Mouse (Mus musculus): ENCODE measurements at regions not wholly inside any gene's neighbourhood (a gene's known extent, or its start where the extent isn't known, plus 50 kb on each side); places are given as distances from the start of the nearest gene placed in this dataset.

DNA sequence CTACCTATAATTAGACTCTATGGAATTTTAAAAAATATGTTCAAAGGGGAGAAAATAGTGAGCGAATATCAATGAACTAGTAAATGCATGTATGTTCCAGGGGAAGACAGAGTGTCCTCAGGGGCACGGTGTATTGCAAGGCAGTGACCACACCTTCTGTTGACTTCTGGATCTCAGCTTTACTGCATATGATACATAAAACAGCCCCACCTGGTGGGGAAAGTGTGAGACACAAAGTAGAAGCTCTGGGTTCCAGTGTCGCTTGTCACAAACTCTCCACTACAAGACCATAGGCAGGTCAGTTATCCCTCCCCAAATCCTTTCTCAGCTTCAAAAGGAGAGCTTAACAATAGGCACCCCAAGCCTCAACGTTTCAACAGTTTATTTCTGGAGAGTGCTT lies 168.8 kb downstream of the Gm11361 start:
- ATAC-seq (ENCODE audit: low read depth): no peak
- WGBS (ENCODE audit: insufficient replicate concordance): 51% methylated on average over 4 of the region's 4 CpGs
- Histone ChIP-seq H3K4me1 (ENCODE audit: control insufficient read depth, low read depth, low read length) (no peaks in the 10 kb centered on the region), H3K9ac (ENCODE audit: low read depth, low read length) (no peak overlapping the region), H3K4me2 (ENCODE audit: low read depth, low read length) (no peak overlapping the region), H3K27ac (ENCODE audit: low read length) (no peak overlapping the region), H3K9me3 (replicated peaks; ENCODE audit: control insufficient read depth, low read length) (no peaks in the 10 kb centered on the region), H3K36me3 (ENCODE audit: control insufficient read depth, insufficient read depth) (no peaks in the 10 kb centered on the region), H3K27me3 (ENCODE audit: control insufficient read depth, insufficient read depth, low read depth, low read length) (no peaks in the 10 kb centered on the region; the same call in none of the 2 replicates), H3K4me3 (ENCODE audit: low read depth, low read length) (no peak overlapping the region)

DNA sequence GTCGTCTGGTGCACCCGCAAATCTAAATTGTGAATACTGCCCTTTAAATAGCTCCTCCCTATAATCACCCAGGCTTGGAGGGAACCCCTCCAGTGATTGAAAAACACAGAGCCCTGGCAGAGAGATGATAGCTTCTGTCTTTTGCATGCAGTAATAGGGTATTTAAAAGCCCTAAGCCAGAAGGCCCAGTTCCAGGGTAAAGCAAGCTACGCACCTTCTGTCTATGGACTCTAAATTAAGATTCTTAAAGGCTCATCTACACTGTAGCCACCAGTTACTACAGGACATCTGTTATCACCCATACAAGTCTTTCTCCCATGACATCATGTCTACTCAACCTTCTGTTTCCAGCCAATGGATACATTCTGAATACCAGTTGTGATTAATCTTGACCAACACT lies 167.8 kb downstream of the Gm11361 start:
- H3K27ac ChIP-seq (ENCODE audit: low read length): no peak overlapping the region
- no peaks in the 10 kb centered on the region for H3K36me3 ChIP-seq (ENCODE audit: control insufficient read depth, insufficient read depth)
- no peaks in the 10 kb centered on the region for H3K4me1 ChIP-seq (ENCODE audit: control insufficient read depth, low read depth, low read length)
- no peaks in the 10 kb centered on the region for H3K9me3 ChIP-seq (replicated peaks; ENCODE audit: control insufficient read depth, low read length)
- H3K27me3 ChIP-seq (ENCODE audit: control insufficient read depth, insufficient read depth, low read depth, low read length): peaks cover 3% of the 10 kb centered on the region
- H3K4me2 ChIP-seq (ENCODE audit: low read depth, low read length): no peak overlapping the region
- no peak overlapping the region for H3K4me3 ChIP-seq (ENCODE audit: low read depth, low read length)
- no peak overlapping the region for H3K9ac ChIP-seq (ENCODE audit: low read depth, low read length)
- no peak for ATAC-seq (ENCODE audit: low read depth)
- 78% methylated on average over 3 of the region's 3 CpGs for WGBS (ENCODE audit: insufficient replicate concordance)

DNA sequence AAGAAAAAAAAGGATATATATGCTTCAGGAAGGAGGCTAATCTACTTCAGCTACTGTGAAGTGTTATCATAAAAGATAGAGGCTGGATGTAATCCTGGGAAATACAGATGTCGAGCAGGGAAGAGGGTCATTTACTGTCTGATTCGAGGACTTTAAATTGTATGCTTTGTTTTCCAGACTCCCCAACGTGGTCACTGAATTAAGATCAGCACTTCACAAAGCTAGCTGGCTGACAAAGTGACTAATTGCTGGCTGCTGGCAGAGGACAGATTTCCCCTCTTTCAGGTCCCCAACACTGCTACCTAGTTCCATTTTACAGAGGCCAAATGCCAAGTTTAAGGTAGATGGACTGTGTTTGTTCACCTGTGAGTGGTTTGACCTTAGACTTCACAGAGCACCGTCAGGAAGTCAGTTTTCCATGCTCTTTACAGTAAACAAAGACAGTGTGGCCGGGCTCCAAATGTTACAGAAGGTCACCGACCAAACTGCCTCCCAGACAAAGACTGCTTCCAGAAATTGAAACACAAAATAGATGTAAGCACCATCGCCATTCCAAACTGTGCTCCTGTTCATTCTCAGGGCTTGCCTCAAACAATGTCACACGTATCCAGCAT lies 167.2 kb downstream of the Gm11361 start:
- no peak overlapping the region for H3K9ac ChIP-seq (ENCODE audit: low read depth, low read length)
- H3K9me3 ChIP-seq (replicated peaks; ENCODE audit: control insufficient read depth, low read length): no peaks in the 10 kb centered on the region
- 32% methylated on average over 8 of the region's 8 CpGs for WGBS (ENCODE audit: insufficient replicate concordance)
- no peak overlapping the region for H3K27ac ChIP-seq (ENCODE audit: low read length)
- H3K4me3 ChIP-seq (ENCODE audit: low read depth, low read length): no peak overlapping the region
- H3K27me3 ChIP-seq (ENCODE audit: control insufficient read depth, insufficient read depth, low read depth, low read length): peaks cover 8% of the 10 kb centered on the region
- no peaks in the 10 kb centered on the region for H3K4me1 ChIP-seq (ENCODE audit: control insufficient read depth, low read depth, low read length)
- peak; percentile 45; the same call in 1 of the 2 replicates for ATAC-seq (ENCODE audit: low read depth)
- H3K4me2 ChIP-seq (ENCODE audit: low read depth, low read length): no peak overlapping the region
- H3K36me3 ChIP-seq (ENCODE audit: control insufficient read depth, insufficient read depth): no peaks in the 10 kb centered on the region

DNA sequence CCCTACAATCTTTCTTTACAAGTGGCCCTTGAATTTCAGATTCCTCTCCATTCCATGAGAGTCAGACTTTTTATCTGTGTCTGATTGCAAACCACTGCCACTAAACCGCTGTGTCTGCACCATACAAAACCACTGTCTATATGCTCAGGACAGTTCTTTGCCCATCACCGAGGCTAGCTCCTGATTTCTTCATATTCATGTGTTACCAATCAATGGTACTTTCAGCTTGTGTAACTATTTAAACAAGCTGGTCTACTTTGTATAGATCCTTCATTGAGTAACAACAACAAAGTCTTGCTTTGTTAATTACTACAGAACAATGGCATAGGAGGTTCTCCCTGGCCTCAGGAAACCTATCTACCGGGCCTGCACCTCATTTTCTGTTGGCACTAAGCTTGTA lies 164.0 kb downstream of the Gm11361 start:
- Histone ChIP-seq H3K4me1 (ENCODE audit: control insufficient read depth, low read depth, low read length) (peaks cover 3% of the 10 kb centered on the region), H3K36me3 (ENCODE audit: control insufficient read depth, insufficient read depth) (no peaks in the 10 kb centered on the region), H3K4me3 (ENCODE audit: low read depth, low read length) (no peak overlapping the region), H3K4me2 (ENCODE audit: low read depth, low read length) (no peak overlapping the region), H3K9me3 (replicated peaks; ENCODE audit: control insufficient read depth, low read length) (no peaks in the 10 kb centered on the region), H3K27ac (ENCODE audit: low read length) (no peak overlapping the region), H3K9ac (ENCODE audit: low read depth, low read length) (no peak overlapping the region), H3K27me3 (ENCODE audit: control insufficient read depth, insufficient read depth, low read depth, low read length) (peaks cover 13% of the 10 kb centered on the region)
- no peak for ATAC-seq (ENCODE audit: low read depth)
- WGBS (ENCODE audit: insufficient replicate concordance): 49% methylated on average over 3 of the region's 3 CpGs

DNA sequence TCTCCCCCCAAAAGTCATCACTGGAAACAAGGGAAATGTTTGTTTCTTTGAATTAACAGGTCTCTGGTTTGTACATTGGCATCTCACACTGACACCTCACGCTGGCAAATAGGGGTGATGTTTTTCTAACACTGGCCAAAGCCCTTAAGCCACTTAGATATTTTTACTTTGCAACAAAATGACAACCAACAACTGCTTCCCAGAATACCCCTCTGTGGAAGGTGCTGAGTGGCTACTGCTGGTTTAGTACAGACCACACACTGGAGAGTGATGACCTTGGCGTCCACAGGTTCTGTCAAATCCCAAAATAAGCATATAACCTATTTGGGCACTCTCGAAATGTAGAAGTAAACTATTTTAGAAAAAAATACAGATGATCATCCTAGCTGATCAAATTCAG lies 163.3 kb downstream of the Gm11361 start:
- no peaks in the 10 kb centered on the region for H3K36me3 ChIP-seq (ENCODE audit: control insufficient read depth, insufficient read depth)
- WGBS (ENCODE audit: insufficient replicate concordance): 52% methylated on average over 3 of the region's 3 CpGs
- no peaks in the 10 kb centered on the region for H3K9me3 ChIP-seq (replicated peaks; ENCODE audit: control insufficient read depth, low read length)
- peaks cover 13% of the 10 kb centered on the region for H3K27me3 ChIP-seq (ENCODE audit: control insufficient read depth, insufficient read depth, low read depth, low read length)
- ATAC-seq (ENCODE audit: low read depth): no peak
- no peak overlapping the region for H3K4me3 ChIP-seq (ENCODE audit: low read depth, low read length)
- H3K4me1 ChIP-seq (ENCODE audit: control insufficient read depth, low read depth, low read length): peaks cover 3% of the 10 kb centered on the region
- H3K27ac ChIP-seq (ENCODE audit: low read length): no peak overlapping the region
- no peak overlapping the region for H3K4me2 ChIP-seq (ENCODE audit: low read depth, low read length)
- no peak overlapping the region for H3K9ac ChIP-seq (ENCODE audit: low read depth, low read length)

DNA sequence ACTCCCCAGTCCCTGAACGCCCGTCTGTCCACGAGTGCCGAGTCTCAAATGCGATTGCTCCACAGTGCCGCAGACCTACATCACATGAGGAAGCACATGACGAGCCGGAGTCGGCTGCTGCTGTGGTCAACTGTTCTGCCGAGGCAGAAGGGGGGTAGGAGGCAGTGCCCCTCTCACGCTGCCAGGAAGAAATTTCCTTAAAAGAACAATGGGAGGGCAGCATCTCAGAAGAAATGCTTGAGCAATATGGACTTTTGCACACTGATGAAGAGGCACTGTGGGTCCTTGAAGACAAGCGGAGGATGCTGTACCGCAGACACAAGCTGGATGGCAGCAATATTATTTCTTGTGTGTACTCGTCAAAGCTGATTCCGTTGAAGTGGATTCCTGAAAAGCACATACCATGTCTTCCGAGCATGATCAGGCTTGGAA lies 162.6 kb downstream of the Gm11361 start:
- Histone ChIP-seq H3K4me2 (ENCODE audit: low read depth, low read length) (no peak overlapping the region), H3K27me3 (ENCODE audit: control insufficient read depth, insufficient read depth, low read depth, low read length) (peaks cover 13% of the 10 kb centered on the region), H3K27ac (ENCODE audit: low read length) (no peak overlapping the region), H3K36me3 (ENCODE audit: control insufficient read depth, insufficient read depth) (no peaks in the 10 kb centered on the region), H3K4me3 (ENCODE audit: low read depth, low read length) (no peak overlapping the region), H3K4me1 (ENCODE audit: control insufficient read depth, low read depth, low read length) (peaks cover 3% of the 10 kb centered on the region), H3K9ac (ENCODE audit: low read depth, low read length) (no peak overlapping the region), H3K9me3 (replicated peaks; ENCODE audit: control insufficient read depth, low read length) (no peaks in the 10 kb centered on the region)
- WGBS (ENCODE audit: insufficient replicate concordance): 35% methylated on average over 16 of the region's 16 CpGs
- ATAC-seq (ENCODE audit: low read depth): no peak

DNA sequence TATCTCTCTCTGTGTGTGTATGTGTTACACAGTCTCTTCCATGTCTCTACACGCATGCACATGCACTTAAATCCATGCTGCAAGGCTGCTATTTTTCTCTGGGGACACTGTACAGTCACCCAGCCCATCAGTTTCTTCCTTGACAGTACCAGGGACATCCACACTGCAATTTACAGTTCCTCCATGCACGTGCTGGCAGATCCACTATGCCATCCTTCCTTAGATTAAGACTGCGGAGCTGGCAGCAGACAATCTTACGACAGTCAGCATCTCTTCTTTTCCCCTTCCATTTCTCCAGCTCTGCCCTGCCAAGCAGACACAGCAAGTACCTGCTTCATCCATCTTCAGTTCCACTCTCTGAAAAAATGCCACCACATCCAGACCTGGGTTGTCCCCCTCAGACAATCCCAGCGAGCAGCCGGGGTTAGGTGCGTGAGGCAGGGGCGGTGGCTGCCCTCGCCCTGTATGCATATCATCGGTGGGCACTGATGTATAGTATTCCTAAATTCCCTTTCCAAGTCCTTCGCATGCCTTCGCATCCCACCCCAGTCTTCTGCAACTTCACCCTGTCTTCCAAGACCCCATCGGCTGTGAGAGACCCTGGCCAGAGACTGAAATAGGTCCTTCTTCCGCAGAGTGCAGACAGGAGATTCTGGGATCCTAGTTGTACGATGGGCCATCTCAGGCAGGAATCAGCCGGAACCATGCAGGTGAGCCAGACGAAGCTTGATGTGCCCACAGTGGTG lies 161.8 kb downstream of the Gm11361 start:
- Histone ChIP-seq H3K27ac (ENCODE audit: low read length) (no peak overlapping the region; the same call in 1 of the 2 replicates), H3K36me3 (ENCODE audit: control insufficient read depth, insufficient read depth) (no peaks in the 10 kb centered on the region), H3K9ac (ENCODE audit: low read depth, low read length) (no peak overlapping the region), H3K9me3 (replicated peaks; ENCODE audit: control insufficient read depth, low read length) (no peaks in the 10 kb centered on the region), H3K4me2 (ENCODE audit: low read depth, low read length) (no peak overlapping the region), H3K27me3 (ENCODE audit: control insufficient read depth, insufficient read depth, low read depth, low read length) (peaks cover 13% of the 10 kb centered on the region), H3K4me3 (ENCODE audit: low read depth, low read length) (no peak overlapping the region), H3K4me1 (ENCODE audit: control insufficient read depth, low read depth, low read length) (peaks cover 3% of the 10 kb centered on the region)
- no peak for ATAC-seq (ENCODE audit: low read depth)
- 74% methylated on average over 17 of the region's 17 CpGs for WGBS (ENCODE audit: insufficient replicate concordance)

DNA sequence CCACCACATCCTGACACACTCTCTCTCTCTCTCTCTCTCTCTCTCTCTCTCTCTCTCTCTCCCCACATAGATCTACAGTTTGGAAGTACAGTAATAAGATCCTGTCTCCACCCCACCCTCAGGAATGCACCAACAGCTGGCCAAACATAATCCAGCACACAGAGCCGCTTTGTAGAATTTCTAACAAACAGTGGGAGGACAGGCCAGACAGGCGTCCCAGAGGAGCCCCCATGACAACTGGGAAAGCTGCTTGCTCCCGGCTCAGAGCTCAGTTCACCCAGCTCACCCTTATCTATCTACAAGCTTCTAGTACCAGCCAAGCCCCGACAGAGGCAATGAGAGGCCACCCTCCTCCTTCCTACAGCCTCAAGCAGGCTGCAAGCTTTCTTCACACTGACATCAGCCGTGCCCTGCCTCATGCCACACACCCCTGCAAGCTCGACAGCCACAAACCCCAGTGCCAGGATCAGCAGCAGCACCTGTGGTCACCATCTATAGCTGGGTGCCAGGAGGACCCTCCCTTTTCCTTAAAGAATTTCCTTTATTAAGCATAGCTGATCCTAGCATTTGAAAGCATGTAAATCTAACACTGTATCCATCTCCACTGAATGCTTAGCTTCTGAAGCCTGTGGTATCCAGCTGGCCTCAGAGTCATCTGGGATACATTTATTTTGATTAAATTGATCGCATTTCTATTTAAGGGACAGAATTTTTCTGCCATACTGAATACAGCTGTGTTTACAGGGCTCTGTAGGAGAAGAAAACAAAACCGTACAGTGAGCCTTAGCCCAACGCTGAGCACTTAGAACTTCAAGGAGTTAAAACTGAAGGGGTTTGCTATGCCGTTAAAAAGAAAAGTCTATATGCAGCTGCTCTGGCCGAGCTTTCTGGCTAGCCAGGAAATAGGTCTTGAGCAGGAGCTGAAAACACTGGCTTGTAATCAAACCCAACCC lies 160.9 kb downstream of the Gm11361 start:
- no peak overlapping the region; the same call in 1 of the 2 replicates for H3K27ac ChIP-seq (ENCODE audit: low read length)
- no peak overlapping the region for H3K9ac ChIP-seq (ENCODE audit: low read depth, low read length)
- no peaks in the 10 kb centered on the region for H3K9me3 ChIP-seq (replicated peaks; ENCODE audit: control insufficient read depth, low read length)
- WGBS (ENCODE audit: insufficient replicate concordance): 22% methylated on average over 11 of the region's 11 CpGs
- peak; percentile 52; the same call in 1 of the 2 replicates for ATAC-seq (ENCODE audit: low read depth)
- H3K4me2 ChIP-seq (ENCODE audit: low read depth, low read length): peak overlapping the region; percentile 40
- H3K4me3 ChIP-seq (ENCODE audit: low read depth, low read length): no peak overlapping the region
- peaks cover 3% of the 10 kb centered on the region for H3K4me1 ChIP-seq (ENCODE audit: control insufficient read depth, low read depth, low read length)
- H3K27me3 ChIP-seq (ENCODE audit: control insufficient read depth, insufficient read depth, low read depth, low read length): peaks cover 13% of the 10 kb centered on the region
- H3K36me3 ChIP-seq (ENCODE audit: control insufficient read depth, insufficient read depth): no peaks in the 10 kb centered on the region
